Mouse (Mus musculus) bone marrow macrophage, adult 2 months (primary cell): Measurements from ENCODE around the gene Pitx2.

ENCODE experiments used
- CTCF ChIP-seq: IDR thresholded peaks from 2 replicates; pipeline ENCODE4 v1.5.1; 2012; ENCODE audit warnings: low read depth, mild to moderate bottlenecking, low read length, moderate library complexity
- POLR2A ChIP-seq: IDR thresholded peaks from 2 replicates; pipeline ENCODE4 v1.6.1; 2012; ENCODE audit warnings: mild to moderate bottlenecking, low read depth, low read length, borderline replicate concordance

GRCm38 (mm10) chr3:129151096-129151685 is 48.5 kb upstream of the Pitx2 start:
- TF ChIP-seq CTCF (no peak), POLR2A (no peak)
